Mouse (Mus musculus) left cerebral cortex, postnatal 14 days (tissue): ENCODE data around the gene Zfp296. TPM values are rescaled to one million over a fixed set of nuclear protein-coding genes. Genes with fewer than 3 reads are reported as not detected.

Source experiments
- DNase-seq, 2 experiments: peaks; one replicate each; pipeline ENCODE4 v3.0.0; 2021 to 2022; ENCODE audit warnings: low spot score in 2 of 2, mixed read lengths in 1 of 2
- intact Hi-C: fragments of 180-260 bp; cut with DNase I; formaldehyde crosslinking; loops from one replicate; pipeline ENCODE4 v1.15.1; 2025
- total RNA-seq, 2 experiments: library from RNA; stranded (reverse); gene quantifications; 2 replicates each; pipeline ENCODE4 v1.2.3; 2021

Zfp296 gene
- total RNA-seq, 2 experiments from 2014 or later, result 0.51 to 0.68 TPM

DNA sequence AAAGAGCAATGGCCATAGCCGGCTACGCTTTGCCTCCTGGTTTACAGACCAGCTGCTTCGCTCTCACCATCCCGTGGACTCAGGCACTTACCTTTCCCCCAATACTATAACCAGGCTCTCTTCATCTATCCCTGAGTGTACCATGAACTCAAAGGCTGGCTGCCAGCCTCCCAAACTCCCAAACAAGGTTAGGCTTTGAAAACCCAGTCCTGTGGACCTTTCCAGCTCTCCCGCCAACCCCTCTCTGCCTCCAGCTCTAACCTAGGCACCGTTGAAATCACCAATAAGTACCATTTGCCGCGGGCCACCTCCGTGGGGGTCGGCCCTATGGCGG, 15.7 kb upstream of the Zfp296 start:
- intact Hi-C loops, result loop anchor here (5.0 kb wide), 1 partner anchor 54 kb away; the partner anchor contains the start of genes Bloc1s3 and Trappc6a
- no peak for DNase-seq

DNA sequence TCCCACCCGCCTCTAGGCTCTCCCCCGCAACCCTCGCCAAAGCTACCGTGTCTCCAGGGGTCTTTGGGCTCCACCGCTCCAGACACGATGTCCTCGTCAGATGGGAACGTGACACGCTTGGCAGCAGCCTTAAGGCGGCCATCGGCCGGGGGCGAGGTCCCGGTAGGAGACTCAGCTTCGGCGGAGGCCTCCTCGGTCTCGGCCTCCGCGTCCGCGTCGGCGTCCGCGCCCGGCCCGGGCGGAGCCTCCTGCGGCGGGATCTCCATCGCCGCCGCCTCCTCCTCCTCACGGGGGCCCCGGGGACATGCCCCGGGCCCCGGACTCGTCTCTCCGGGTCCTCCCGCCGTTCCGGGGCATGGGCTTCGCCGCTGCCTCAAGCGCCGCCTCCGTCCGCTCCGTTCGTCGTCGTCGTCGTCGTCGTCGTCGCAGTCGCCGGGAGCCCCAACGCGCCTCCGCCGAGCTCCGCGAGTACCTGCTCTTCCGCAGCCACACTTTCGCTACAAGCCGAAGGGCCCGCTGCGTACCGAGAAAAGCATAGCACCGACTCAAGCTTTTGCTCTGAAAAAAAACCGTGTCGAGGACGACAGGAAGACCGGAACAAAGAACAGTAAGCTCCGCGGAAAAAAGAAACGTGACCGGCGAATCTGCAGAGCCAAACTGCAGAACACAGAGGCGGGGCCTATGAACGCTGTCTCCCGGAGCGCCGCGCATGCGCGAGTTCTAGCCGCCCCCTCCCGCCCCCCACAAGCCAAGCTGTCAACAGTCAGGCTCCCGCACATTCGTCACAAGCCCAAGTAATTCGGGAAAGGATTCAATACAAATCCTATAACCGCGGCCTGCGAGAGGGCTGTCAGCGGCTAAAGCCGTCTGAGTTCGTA, 15.1 kb upstream of the Zfp296 start:
- intact Hi-C loops, result loop anchor here (5.0 kb wide), 1 partner anchor 55 kb away; the partner anchor contains the start of genes Bloc1s3 and Trappc6a
- DNase-seq, result peak; percentile 89 to 90

- peak in 1 of 2 experiments; percentile 57 for DNase-seq
- intact Hi-C loops, result loop anchor here (5.0 kb wide), 1 partner anchor 56 kb away; the partner anchor contains the start of genes Bloc1s3 and Trappc6a
Measured at GRCm38 (mm10) chr7:19562643-19563410, 14.3 kb upstream of the Zfp296 start, which contains the start of gene Ppp1r37. Ppp1r37 (minus strand) TSS chr7:19563076.

- no peak for DNase-seq
- intact Hi-C loops, result loop anchor here (5.0 kb wide), 1 partner anchor 57 kb away; the partner anchor contains the start of genes Bloc1s3 and Trappc6a
Measured at GRCm38 (mm10) chr7:19563884-19564283, 13.2 kb upstream of the Zfp296 start.

GRCm38 (mm10) chr7:19564455-19564854, 12.6 kb upstream of the Zfp296 start:
- no peak for DNase-seq
- intact Hi-C loops, result loop anchor here (5.0 kb wide), 1 partner anchor 57 kb away; the partner anchor contains the start of genes Bloc1s3 and Trappc6a

GRCm38 (mm10) chr7:19565803-19566202, 11.3 kb upstream of the Zfp296 start:
- DNase-seq, result no peak
- intact Hi-C loops, result no loop called here

- no peak for DNase-seq
- intact Hi-C loops, result no loop called here
Measured at GRCm38 (mm10) chr7:19567426-19567825, 9.7 kb upstream of the Zfp296 start.

GRCm38 (mm10) chr7:19569647-19570046, 7.4 kb upstream of the Zfp296 start:
- DNase-seq, result no peak
- intact Hi-C loops, result loop anchor here (10.0 kb wide), 1 partner anchor 165 kb away; the partner anchor contains the start of genes Ckm and Klc3

DNA sequence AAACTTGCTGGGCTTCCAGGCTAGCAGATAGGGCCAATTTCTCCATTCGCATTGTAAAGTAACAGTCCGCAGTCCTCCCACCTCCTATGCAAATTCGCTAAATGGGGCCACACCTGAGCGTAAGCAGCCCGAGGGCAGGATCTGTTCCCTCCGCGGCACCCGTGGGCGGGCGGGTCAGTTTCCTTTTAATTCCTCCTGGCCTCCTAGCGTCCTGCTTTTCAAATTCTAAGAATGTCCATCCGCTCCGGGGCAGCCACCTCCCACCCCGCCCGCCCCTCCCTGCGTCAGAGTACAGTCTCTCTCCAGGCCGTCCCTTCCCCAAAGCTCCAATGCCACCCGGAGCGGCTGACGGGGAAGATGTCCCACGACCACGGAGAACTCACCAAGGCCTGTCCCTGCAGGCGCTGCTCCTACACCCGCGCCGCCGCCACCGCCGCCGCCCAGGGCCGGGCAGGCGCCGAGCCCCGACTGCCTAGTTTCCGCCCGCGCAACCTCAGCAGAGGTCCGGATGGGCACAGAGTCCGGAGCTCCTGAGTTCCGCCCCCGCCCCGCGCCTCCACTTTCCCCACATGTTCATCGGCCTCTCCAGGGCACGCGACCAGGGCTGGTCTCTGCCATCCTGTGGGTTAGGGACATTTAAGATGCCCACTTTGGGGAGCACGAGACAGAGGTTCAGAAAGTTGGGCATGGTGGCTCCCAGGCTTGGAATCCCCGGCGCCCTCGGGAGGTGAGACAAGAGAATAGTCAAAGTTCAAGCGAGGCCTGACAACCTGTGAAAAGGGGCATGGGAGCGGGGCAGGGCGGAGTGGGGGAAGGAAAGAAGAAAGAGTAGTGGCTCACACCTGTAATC, 3.9 kb upstream of the Zfp296 start:
- intact Hi-C loops, result loop anchor here (10.0 kb wide), 1 partner anchor 168 kb away; the partner anchor contains the start of genes Ckm and Klc3

GRCm38 (mm10) chr7:19573776-19574140, 3.3 kb upstream of the Zfp296 start:
- no peak for DNase-seq

More for the DNA sequence above, 3.9 kb upstream of the Zfp296 start:
- peak; percentile 58 to 71 for DNase-seq

GRCm38 (mm10) chr7:19575559-19575958, 1.5 kb upstream of the Zfp296 start:
- intact Hi-C loops, result loop anchor here (10.0 kb wide), 1 partner anchor 171 kb away; the partner anchor contains the start of genes Ckm and Klc3
- no peak for DNase-seq

More at GRCm38 (mm10) chr7:19573776-19574140, 3.3 kb upstream of the Zfp296 start:
- intact Hi-C loops, result loop anchor here (10.0 kb wide), 1 partner anchor 169 kb away; the partner anchor contains the start of genes Ckm and Klc3

GRCm38 (mm10) chr7:19577877-19578414, 859 bp downstream of the Zfp296 start:
- intact Hi-C loops, result loop anchor here (10.0 kb wide), 1 partner anchor 173 kb away; the partner anchor contains the start of genes Ckm and Klc3
- no peak for DNase-seq

DNA sequence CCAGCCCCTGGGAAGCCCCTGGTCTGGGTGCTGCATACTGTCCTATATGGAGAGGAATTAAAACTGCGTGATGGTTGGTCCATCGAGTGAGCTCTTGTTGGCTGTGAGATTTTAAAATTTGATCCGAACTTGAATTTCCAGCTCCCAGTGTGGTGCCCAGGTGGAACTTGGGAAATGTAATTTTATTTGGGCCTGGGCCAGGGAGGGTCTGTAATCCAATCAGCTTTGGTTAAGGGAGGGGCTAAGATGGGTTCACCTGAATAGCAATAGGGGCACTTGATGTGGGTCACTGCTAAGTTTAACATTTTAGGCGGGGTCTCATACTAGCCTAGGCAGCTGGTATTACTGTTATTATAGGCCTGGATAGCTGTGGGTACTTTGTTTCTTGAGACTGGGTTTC, 1.3 kb downstream of the Zfp296 start:
- intact Hi-C loops, result loop anchor here (10.0 kb wide), 1 partner anchor 174 kb away; the partner anchor contains the start of genes Ckm and Klc3
- DNase-seq, result no peak

DNA sequence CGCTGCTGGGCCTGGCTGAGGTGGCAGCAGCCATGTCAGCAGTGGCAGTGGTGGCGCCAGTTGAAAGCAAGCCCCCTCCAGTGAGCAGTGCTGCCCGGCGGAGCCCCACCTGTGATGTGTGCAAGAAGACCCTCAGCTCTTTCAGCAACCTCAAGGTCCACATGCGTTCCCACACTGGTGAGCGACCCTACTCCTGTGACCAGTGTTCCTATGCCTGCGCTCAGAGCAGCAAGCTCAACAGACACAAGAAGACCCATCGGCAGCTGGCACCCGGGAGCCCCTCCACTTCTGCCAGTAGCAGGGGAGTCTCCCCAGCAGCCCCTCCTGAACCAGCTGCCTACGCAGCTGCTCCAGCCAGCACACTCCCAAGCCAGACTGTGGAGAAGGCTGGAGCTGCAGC, 2.7 kb downstream of the Zfp296 start:
- no peak for DNase-seq
- intact Hi-C loops, result loop anchor here (10.0 kb wide), 1 partner anchor 175 kb away; the partner anchor contains the start of genes Ckm and Klc3

GRCm38 (mm10) chr7:19580634-19581033, 3.5 kb downstream of the Zfp296 start:
- intact Hi-C loops, result no loop called here

GRCm38 (mm10) chr7:19586269-19586668, 9.2 kb downstream of the Zfp296 start:
- intact Hi-C loops, result no loop called here
- no peak for DNase-seq

More at GRCm38 (mm10) chr7:19580634-19581033, 3.5 kb downstream of the Zfp296 start:
- DNase-seq, result no peak

GRCm38 (mm10) chr7:19589207-19589606, 12.1 kb downstream of the Zfp296 start:
- DNase-seq, result peak; percentile 66 to 79
- intact Hi-C loops, result no loop called here

DNA sequence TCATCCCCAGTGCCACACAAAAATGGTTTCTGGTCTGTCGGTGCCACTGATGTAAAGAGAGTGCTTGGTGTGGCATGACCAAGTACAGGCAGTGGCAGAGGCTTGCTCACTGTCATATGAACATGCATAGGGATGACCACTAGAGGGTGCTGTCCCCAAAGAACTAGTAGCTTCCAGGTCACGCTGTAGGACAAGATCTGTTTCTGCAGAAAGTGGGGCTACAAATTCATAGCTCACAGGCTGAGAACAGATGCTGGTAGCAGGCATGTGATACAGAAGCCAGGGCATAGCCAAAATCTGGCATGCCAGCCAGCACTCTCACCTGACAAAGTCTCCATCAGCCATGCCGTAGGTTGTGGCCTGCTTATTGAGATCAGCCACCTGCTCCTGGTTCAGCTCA, 12.8 kb downstream of the Zfp296 start:
- DNase-seq, result peak; percentile 82 to 90
- intact Hi-C loops, result no loop called here
